Mouse (Mus musculus) activated CD4-positive, CD25-positive, alpha-beta regulatory T cell, adult 4 months (primary cell): ENCODE data around the gene Apold1. TPM values are rescaled to one million over a fixed set of nuclear protein-coding genes. Genes with fewer than 3 reads are reported as not detected.

Source experiments
- ATAC-seq: one replicate; pipeline ENCODE4 v1.8.0; 2017
- polyA plus RNA-seq, 2 experiments: library from polyadenylated mRNA; unstranded; fragments of 100-300 nt; shearing (Covaris generic); gene quantifications; one replicate each; pipeline ENCODE4 v1.2.1; 2017

Apold1 gene
- polyA plus RNA-seq, 2 experiments from 2014 or later = 0.09 to 0.17 TPM

GRCm38 (mm10) chr6:134976628-134977027, 4.9 kb upstream of the Apold1 start:
- no peak for ATAC-seq

- ATAC-seq = peak; percentile 76
Measured at GRCm38 (mm10) chr6:134983529-134984370, 2.2 kb downstream of the Apold1 start.

- no peak for ATAC-seq
Measured at GRCm38 (mm10) chr6:134984748-134985147, 3.2 kb downstream of the Apold1 start.

- no peak for ATAC-seq
Measured at GRCm38 (mm10) chr6:134988377-134988776, 6.9 kb downstream of the Apold1 start.

- no peak for ATAC-seq
Measured at GRCm38 (mm10) chr6:134990674-134991073, 9.2 kb downstream of the Apold1 start.

GRCm38 (mm10) chr6:134994031-134994651, 12.6 kb downstream of the Apold1 start:
- no peak for ATAC-seq

- ATAC-seq = no peak
Measured at GRCm38 (mm10) chr6:134994985-134995384, 13.5 kb downstream of the Apold1 start.

- peak; percentile 46 for ATAC-seq
Measured at GRCm38 (mm10) chr6:134996918-134997317, 15.4 kb downstream of the Apold1 start.

- ATAC-seq = no peak
Measured at GRCm38 (mm10) chr6:134998076-134998475, 16.6 kb downstream of the Apold1 start.

GRCm38 (mm10) chr6:134998781-134999180, 17.3 kb downstream of the Apold1 start:
- ATAC-seq = no peak

- no peak for ATAC-seq
Measured at GRCm38 (mm10) chr6:135000272-135000671, 18.8 kb downstream of the Apold1 start.

- no peak for ATAC-seq
Measured at GRCm38 (mm10) chr6:135001991-135002390, 20.5 kb downstream of the Apold1 start.

- ATAC-seq = no peak
Measured at GRCm38 (mm10) chr6:135006372-135006771, 24.9 kb downstream of the Apold1 start.

- ATAC-seq = peak; percentile 100
Measured at GRCm38 (mm10) chr6:135011048-135011733, 29.7 kb downstream of the Apold1 start, which contains the start of gene Ddx47. Gene Ddx47 (plus strand): TSS chr6:135011612.

GRCm38 (mm10) chr6:135011734-135012116, 30.2 kb downstream of the Apold1 start:
- ATAC-seq = peak; percentile 40

GRCm38 (mm10) chr6:135017211-135017610, 35.7 kb downstream of the Apold1 start:
- no peak for ATAC-seq

GRCm38 (mm10) chr6:135019564-135019963, 38.0 kb downstream of the Apold1 start:
- no peak for ATAC-seq

GRCm38 (mm10) chr6:135021633-135022032, 40.1 kb downstream of the Apold1 start:
- no peak for ATAC-seq

- no peak for ATAC-seq
Measured at GRCm38 (mm10) chr6:135023379-135023778, 41.9 kb downstream of the Apold1 start.

- no peak for ATAC-seq
Measured at GRCm38 (mm10) chr6:135024781-135025420, 43.4 kb downstream of the Apold1 start.

GRCm38 (mm10) chr6:135026232-135026631, 44.7 kb downstream of the Apold1 start:
- ATAC-seq = no peak

- ATAC-seq = no peak
Measured at GRCm38 (mm10) chr6:135026755-135027154, 45.2 kb downstream of the Apold1 start.

GRCm38 (mm10) chr6:135029246-135029645, 47.7 kb downstream of the Apold1 start:
- ATAC-seq = no peak
